Mouse (Mus musculus) gastrocnemius, postnatal 4 days (tissue): ENCODE results near the gene Grin3a. TPM values are rescaled to one million over a fixed set of nuclear protein-coding genes. Genes with fewer than 3 reads are reported as not detected.
"Not testable (repeated sequence)": the region's sequence is repeated elsewhere in the genome, so short reads cannot be mapped to it uniquely, and the experiment has no call there.

Source experiments
- DNase-seq, 2 experiments: peaks; one replicate each; pipeline ENCODE4 v3.0.0; 2021 to 2022; ENCODE audit warnings: low spot score in 2 of 2, mixed read lengths in 2 of 2
- total RNA-seq, 2 experiments: library from RNA; stranded (reverse); gene quantifications; 2 replicates each; pipeline ENCODE4 v1.2.3; 2021

Grin3a gene
- total RNA-seq, 2 experiments from 2014 or later: 1.2 to 2.0 TPM

GRCm38 (mm10) chr4:49681812-49682211 is 163.7 kb downstream of the Grin3a start, which contains the start of gene Ppp3r2:
Gene Ppp3r2, minus strand, starts transcription at chr4:49682024.
- DNase-seq: no peak

- no peak for DNase-seq
Observed at GRCm38 (mm10) chr4:49680171-49680875, 165.2 kb downstream of the Grin3a start.

- no peak for DNase-seq
Observed at GRCm38 (mm10) chr4:49676790-49677189, 168.8 kb downstream of the Grin3a start.

DNA sequence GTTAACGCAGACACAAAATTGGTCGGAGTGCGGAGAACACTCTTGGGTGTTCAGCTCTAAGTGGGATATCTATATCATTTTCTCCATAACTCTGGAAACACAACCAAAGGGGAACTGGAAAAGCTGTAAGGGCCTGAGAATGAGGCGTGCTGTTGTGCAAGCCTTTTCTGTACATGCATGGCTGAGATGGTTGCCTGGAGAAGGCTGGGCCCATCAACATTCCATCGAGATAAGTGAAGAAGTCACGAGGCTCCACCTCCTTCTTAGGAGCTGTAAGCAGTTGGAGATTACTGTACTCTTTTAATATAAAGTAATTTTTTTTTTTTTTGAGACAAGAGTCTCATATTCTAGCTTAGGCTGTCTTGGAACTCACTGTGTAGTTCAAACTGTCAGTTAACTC is 169.5 kb downstream of the Grin3a start:
- DNase-seq: no peak

GRCm38 (mm10) chr4:49664850-49665249 is 180.7 kb downstream of the Grin3a start:
- DNase-seq: no peak

DNA sequence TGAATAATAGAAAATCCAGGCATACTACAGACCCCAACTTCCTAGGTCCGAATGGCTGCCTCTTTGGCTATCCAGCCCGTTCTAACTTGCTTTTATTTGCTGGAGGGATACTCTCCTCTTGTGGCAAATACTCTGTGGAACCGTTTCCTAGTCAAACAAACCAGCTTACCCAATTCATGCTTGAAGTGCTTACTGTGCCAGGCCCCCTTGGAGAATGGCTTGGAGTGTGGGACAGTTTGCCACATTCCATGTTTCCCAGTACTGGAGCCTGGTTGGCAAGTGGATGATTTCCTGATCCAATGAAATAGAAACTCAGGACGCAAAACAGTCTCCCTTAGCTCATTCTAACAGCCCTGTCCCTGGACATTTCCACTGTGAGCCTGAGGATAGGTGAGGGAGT is 183.3 kb downstream of the Grin3a start:
- no peak for DNase-seq

DNA sequence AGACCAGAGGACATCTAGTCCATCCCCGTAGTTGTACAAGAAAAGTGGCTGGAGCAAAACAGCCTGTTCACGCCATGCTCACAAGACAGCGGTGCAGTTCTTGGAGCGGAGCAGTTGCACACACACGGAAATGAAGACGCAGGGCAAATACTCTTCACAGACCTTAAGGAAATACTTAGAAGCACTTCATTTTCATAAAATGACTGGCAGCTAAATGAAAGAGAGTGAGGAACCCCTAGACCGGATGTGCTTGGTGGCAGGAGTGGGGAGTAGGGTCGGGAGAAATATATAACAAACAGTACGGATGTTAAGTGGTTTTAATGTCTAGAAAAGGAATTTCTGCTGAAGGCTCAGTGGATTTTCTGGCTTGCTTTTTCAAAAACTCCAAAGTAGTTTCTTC is 183.9 kb downstream of the Grin3a start:
- no peak for DNase-seq

- DNase-seq: no peak
Observed at GRCm38 (mm10) chr4:49659421-49659820, 186.1 kb downstream of the Grin3a start.

DNA sequence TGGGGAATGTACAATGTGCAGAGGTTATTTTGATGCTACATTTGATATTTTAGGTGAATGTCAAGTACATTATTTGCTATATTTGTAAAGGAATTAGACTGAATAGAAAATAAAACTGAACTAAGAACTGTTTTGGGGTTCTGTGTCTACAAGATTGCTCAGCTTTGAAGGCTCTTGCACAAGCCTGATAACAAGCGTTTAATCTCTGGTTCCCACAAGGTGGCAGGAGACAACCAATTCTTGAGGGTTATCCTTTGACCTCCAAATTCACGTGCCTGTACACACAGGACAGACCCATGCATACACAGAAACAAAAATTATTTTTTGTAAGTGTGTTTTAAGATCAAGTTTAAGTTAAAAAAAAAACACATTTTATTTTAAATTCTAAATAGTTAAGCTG is 205.6 kb downstream of the Grin3a start:
- no peak for DNase-seq

DNA sequence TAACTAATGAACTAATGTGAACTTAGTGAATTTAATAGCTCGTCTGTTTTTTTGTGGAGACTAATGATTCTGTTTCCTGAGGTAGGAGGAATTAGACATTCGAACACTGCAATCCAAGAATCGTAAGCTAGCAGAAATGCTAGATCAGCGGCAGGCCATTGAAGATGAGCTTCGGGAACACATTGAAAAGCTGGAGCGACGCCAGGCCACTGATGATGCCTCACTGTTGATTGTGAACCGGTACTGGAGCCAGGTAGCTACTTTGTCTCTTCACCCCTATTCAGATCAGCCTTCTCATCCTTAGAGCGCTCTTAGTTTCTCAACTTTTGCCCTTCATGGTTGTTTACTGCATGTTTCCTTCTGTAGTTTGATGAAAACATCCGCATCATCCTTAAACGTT is 207.7 kb downstream of the Grin3a start:
- no peak for DNase-seq

DNA sequence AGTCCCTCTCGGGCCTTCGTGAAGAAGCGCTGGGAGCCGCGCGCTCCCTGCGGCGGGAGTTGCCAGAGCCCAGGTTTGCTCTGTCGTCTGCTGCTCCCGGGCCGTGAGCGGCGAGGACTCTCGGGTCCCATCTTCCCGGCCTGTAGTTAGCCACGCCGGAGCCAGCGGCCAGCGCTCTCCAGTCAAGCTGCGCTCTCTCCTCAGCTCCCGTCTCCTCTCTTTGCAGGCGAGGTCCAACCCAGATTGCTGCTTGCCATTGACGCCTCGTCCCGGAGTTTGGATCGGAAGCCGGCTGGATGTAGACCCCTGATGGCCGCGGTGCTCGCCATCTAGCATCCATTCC is 213.4 kb downstream of the Grin3a start:
- DNase-seq: no peak

- DNase-seq: peak; percentile 89 to 95
Observed at GRCm38 (mm10) chr4:49631319-49632138, 214.0 kb downstream of the Grin3a start, which contains the start of gene Rnf20. Gene Rnf20, plus strand, starts transcription at chr4:49632006.

GRCm38 (mm10) chr4:49628941-49629340 is 216.6 kb downstream of the Grin3a start:
- DNase-seq: no peak

DNA sequence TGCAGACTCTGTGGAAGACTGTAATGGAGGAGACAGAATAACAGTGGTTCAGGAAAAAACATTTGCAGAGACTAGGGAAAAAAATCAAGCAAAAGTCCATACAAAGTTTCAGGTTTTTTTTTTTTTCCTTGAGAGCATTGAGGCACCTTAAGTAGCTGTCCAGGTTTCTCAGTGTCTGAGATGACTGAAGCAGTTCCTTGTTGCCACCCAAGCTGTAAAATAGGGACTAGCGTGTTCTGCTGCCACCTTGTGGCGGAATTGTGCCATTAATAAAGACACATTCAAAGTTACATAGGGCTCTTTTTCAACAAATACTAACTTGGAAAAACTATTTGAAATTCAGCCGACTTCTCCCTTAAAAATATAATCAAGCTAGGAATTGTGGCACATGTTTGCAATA is 218.6 kb downstream of the Grin3a start:
- DNase-seq: peak; percentile 49 to 68

DNA sequence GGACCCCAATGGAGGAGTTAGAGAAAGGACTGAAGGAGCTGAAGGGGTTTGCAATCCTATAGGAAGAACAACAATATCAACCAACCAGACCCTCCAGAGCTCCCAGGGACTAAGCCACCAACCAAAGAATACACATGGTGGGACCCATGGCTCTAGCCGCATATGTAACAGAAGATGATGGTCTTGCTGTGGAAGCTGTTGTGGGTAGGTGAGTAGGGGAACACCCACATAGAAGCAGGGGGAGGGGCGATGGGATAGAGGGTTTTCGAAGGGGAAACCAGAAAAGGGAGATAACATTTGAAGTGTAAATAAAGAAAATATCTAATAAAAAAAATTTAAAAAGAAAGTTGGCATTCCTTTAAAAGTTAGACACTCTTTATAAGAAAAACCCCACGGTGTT is 220.6 kb downstream of the Grin3a start:
- DNase-seq: not testable (repeated sequence)

GRCm38 (mm10) chr4:49623916-49624315 is 221.6 kb downstream of the Grin3a start:
- DNase-seq: no peak

DNA sequence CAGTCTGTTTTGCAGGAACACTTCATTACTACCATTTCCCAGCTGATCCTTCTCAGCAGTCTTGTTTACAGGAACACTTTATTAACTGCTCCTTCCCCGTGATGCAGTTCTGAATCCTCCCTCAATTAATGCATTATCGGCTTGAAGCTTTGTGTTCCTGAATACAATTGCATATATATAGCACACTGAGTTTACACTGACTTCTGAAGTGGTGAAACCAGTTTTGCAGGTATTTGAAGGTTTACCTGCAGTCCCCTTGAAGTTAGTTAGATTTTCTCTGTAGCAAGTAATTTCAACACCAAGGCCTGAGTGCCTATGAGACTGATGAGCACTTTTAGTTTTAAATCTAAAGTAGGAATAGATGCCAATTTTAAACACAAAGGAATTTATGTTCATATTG is 223.3 kb downstream of the Grin3a start:
- DNase-seq: no peak

DNA sequence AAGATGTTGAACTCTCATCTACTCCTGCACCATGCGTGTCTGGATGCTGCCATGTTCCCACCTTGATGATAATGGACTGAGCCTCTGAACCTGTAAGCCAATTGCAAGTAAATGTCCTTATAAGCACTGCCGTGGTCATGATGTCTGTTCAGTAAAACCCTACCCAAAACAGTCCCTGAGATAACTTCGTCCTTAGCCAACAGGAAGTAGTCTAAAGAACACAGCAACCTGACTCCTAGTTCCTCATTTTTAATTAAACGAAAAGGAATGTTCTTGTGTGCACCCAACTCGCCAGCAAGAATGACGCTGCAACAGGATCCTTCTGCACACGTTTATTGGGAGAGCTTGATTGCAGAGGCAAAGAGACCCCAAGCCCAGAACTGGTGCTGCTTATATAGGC is 225.7 kb downstream of the Grin3a start:
- not testable (repeated sequence) for DNase-seq

DNA sequence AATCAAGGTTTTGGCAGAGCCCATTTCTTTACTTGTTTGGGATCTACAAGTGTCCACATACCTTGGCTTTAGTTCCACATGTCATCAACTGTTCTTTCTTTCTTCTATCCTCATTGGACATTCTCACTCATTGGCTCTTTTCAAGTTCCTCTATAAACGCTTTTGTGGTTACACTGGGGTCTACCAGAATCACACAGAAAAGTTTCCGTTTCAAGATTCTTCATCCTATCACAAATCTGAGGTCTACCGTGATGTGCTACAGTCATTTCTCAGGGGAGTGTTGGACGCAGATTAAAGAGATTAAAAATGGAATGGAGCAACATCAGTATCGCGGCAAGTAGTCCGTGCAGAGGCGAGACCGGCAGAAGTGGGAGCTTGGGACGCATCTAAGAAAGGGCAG is 228.6 kb downstream of the Grin3a start:
- DNase-seq: no peak
